Mouse (Mus musculus): ENCODE results near the gene Eef2. TPM values are rescaled to one million over a fixed set of nuclear protein-coding genes. Genes with fewer than 3 reads are reported as not detected.

The Eef2 gene
- polyA plus RNA-seq, 2 experiments: 233 to 570 TPM

GRCm38 (mm10) chr10:81146296-81146695 is 30.1 kb upstream of the Eef2 start:
- WGBS (ENCODE audit: insufficient replicate concordance): 85% methylated on average over 4 of the region's 4 CpGs
- H3K4me2 ChIP-seq (ENCODE audit: low read depth): no peak overlapping the region

GRCm38 (mm10) chr10:81151261-81151660 is 25.2 kb upstream of the Eef2 start:
- Histone ChIP-seq H3K27ac (no peak overlapping the region), H3K9ac (replicated peaks) (no peak overlapping the region), H3K4me2 (ENCODE audit: low read depth) (no peak overlapping the region), H3K27me3 (ENCODE audit: control insufficient read depth, insufficient read depth, low read length) (no peaks in the 10 kb centered on the region), H3K4me3 (ENCODE audit: insufficient read depth in 1 of 2, low read depth in 2 of 2, low read length in 2 of 2) (no peak overlapping the region), H3K9me3 (ENCODE audit: control insufficient read depth, low read length) (no peaks in the 10 kb centered on the region), H3K36me3 (replicated peaks; ENCODE audit: control insufficient read depth, insufficient read depth, low read depth) (peaks cover 79% of the 10 kb centered on the region), H3K4me1 (replicated peaks; ENCODE audit: control insufficient read depth in 2 of 2, insufficient read depth in 2 of 2, low read length in 1 of 2) (peaks cover 0 to 3% of the 10 kb centered on the region in 2 experiments; a peak in 1 of 4 replicates)
- ATAC-seq (ENCODE audit: insufficient read depth) (no peak), DNase-seq (ENCODE audit: low read depth in 3 of 3, low spot score in 3 of 3) (no peak)
- WGBS (ENCODE audit: insufficient replicate concordance): 52% methylated on average over 6 of the region's 6 CpGs
- TF ChIP-seq EP300 (IDR thresholded peaks at IDR 0.05; ENCODE audit: low read depth): no peak

More at GRCm38 (mm10) chr10:81146296-81146695, 30.1 kb upstream of the Eef2 start:
- Histone ChIP-seq H3K9me3 (ENCODE audit: control insufficient read depth, low read length) (no peaks in the 10 kb centered on the region), H3K36me3 (replicated peaks; ENCODE audit: control insufficient read depth, insufficient read depth, low read depth) (peaks cover 90% of the 10 kb centered on the region), H3K4me1 (replicated peaks; ENCODE audit: control insufficient read depth in 2 of 2, insufficient read depth in 2 of 2, low read length in 1 of 2) (peaks cover 7% of the 10 kb centered on the region in 2 experiments), H3K27me3 (ENCODE audit: control insufficient read depth, insufficient read depth, low read length) (no peaks in the 10 kb centered on the region), H3K4me3 (ENCODE audit: insufficient read depth in 1 of 2, low read depth in 2 of 2, low read length in 2 of 2) (no peak overlapping the region), H3K27ac (no peak overlapping the region), H3K9ac (replicated peaks) (no peak overlapping the region)
- no peak for TF ChIP-seq EP300 (IDR thresholded peaks at IDR 0.05; ENCODE audit: low read depth)
- no peak for TF ChIP-seq CTCF (IDR thresholded peaks at IDR 0.05; ENCODE audit: low read depth)
- no peak for ATAC-seq (ENCODE audit: insufficient read depth)
- no peak for DNase-seq (ENCODE audit: low read depth in 3 of 3, low spot score in 3 of 3)

GRCm38 (mm10) chr10:81152609-81153008 is 23.8 kb upstream of the Eef2 start:
- H3K4me1 ChIP-seq (replicated peaks; ENCODE audit: control insufficient read depth in 2 of 2, insufficient read depth in 2 of 2, low read length in 1 of 2): peaks cover 0 to 3% of the 10 kb centered on the region in 2 experiments; a peak in 1 of 4 replicates
- peak; percentile 5; the same call in 1 of the 2 replicates for ATAC-seq (ENCODE audit: insufficient read depth)
- H3K4me3 ChIP-seq (ENCODE audit: insufficient read depth in 1 of 2, low read depth in 2 of 2, low read length in 2 of 2): no peak overlapping the region
- TF ChIP-seq EP300 (IDR thresholded peaks at IDR 0.05; ENCODE audit: low read depth): no peak
- TF ChIP-seq CTCF (IDR thresholded peaks at IDR 0.05; ENCODE audit: low read depth): no peak
- no peak overlapping the region for H3K9ac ChIP-seq (replicated peaks)
- no peaks in the 10 kb centered on the region for H3K9me3 ChIP-seq (ENCODE audit: control insufficient read depth, low read length)
- no peak overlapping the region for H3K27ac ChIP-seq
- 49% methylated on average over 12 of the region's 12 CpGs for WGBS (ENCODE audit: insufficient replicate concordance)
- DNase-seq (ENCODE audit: low read depth in 3 of 3, low spot score in 3 of 3): no peak
- H3K36me3 ChIP-seq (replicated peaks; ENCODE audit: control insufficient read depth, insufficient read depth, low read depth): peaks cover 76% of the 10 kb centered on the region
- H3K27me3 ChIP-seq (ENCODE audit: control insufficient read depth, insufficient read depth, low read length): no peaks in the 10 kb centered on the region
- H3K4me2 ChIP-seq (ENCODE audit: low read depth): no peak overlapping the region

GRCm38 (mm10) chr10:81154313-81154712 is 22.1 kb upstream of the Eef2 start:
- Histone ChIP-seq H3K27me3 (ENCODE audit: control insufficient read depth, insufficient read depth, low read length) (no peaks in the 10 kb centered on the region), H3K9me3 (ENCODE audit: control insufficient read depth, low read length) (no peaks in the 10 kb centered on the region), H3K4me1 (replicated peaks; ENCODE audit: control insufficient read depth in 2 of 2, insufficient read depth in 2 of 2, low read length in 1 of 2) (peaks cover 0 to 3% of the 10 kb centered on the region in 2 experiments; a peak in 1 of 4 replicates), H3K36me3 (replicated peaks; ENCODE audit: control insufficient read depth, insufficient read depth, low read depth) (peaks cover 64% of the 10 kb centered on the region), H3K9ac (replicated peaks) (no peak overlapping the region), H3K27ac (no peak overlapping the region), H3K4me3 (ENCODE audit: insufficient read depth in 1 of 2, low read depth in 2 of 2, low read length in 2 of 2) (no peak overlapping the region), H3K4me2 (ENCODE audit: low read depth) (no peak overlapping the region)
- DNase-seq (ENCODE audit: low read depth in 3 of 3, low spot score in 3 of 3): no peak
- ATAC-seq (ENCODE audit: insufficient read depth): no peak
- 94% methylated on average over 12 of the region's 12 CpGs for WGBS (ENCODE audit: insufficient replicate concordance)
- TF ChIP-seq CTCF (IDR thresholded peaks at IDR 0.05; ENCODE audit: low read depth) (no peak), EP300 (IDR thresholded peaks at IDR 0.05; ENCODE audit: low read depth) (no peak)

- no peak for DNase-seq (ENCODE audit: low read depth in 3 of 3, low spot score in 3 of 3)
- Histone ChIP-seq H3K4me3 (ENCODE audit: insufficient read depth in 1 of 2, low read depth in 2 of 2, low read length in 2 of 2) (no peak overlapping the region), H3K27me3 (ENCODE audit: control insufficient read depth, insufficient read depth, low read length) (no peaks in the 10 kb centered on the region), H3K27ac (no peak overlapping the region), H3K36me3 (replicated peaks; ENCODE audit: control insufficient read depth, insufficient read depth, low read depth) (peaks cover 60% of the 10 kb centered on the region), H3K9ac (replicated peaks) (no peak overlapping the region), H3K4me1 (replicated peaks; ENCODE audit: control insufficient read depth in 2 of 2, insufficient read depth in 2 of 2, low read length in 1 of 2) (peaks cover 0 to 3% of the 10 kb centered on the region in 2 experiments; a peak in 1 of 4 replicates), H3K9me3 (ENCODE audit: control insufficient read depth, low read length) (no peaks in the 10 kb centered on the region), H3K4me2 (ENCODE audit: low read depth) (no peak overlapping the region)
- ATAC-seq (ENCODE audit: insufficient read depth): no peak
- TF ChIP-seq EP300 (IDR thresholded peaks at IDR 0.05; ENCODE audit: low read depth) (no peak), CTCF (IDR thresholded peaks at IDR 0.05; ENCODE audit: low read depth) (no peak)
- 77% methylated on average over 6 of the region's 6 CpGs for WGBS (ENCODE audit: insufficient replicate concordance)
Measured at GRCm38 (mm10) chr10:81154736-81155135, 21.7 kb upstream of the Eef2 start.
